Mouse (Mus musculus) neural tube, embryonic 13.5 days (tissue): ENCODE data around the gene Hoxa9. TPM values are rescaled to one million over a fixed set of nuclear protein-coding genes. Genes with fewer than 3 reads are reported as not detected.

Source experiments
- ATAC-seq: fragments of 200-750 bp; cut with Nextera tagmentation; 2 replicates; pipeline ENCODE4 v1.8.0; 2017; ENCODE audit warnings: low read depth, mild to moderate bottlenecking, moderate TSS enrichment, moderate library complexity
- H3K27ac ChIP-seq: fragments of 300-500 bp; sonication (generic); replicated peaks from 2 replicates; pipeline ENCODE4 v1.5.1; 2015; ENCODE audit warnings: moderate library complexity, mild to moderate bottlenecking, inconsistent platforms
- H3K27me3 ChIP-seq: fragments of 300-500 bp; sonication (generic); 2 replicates; pipeline ENCODE4 v1.6.1; 2015; ENCODE audit warnings: mild to moderate bottlenecking, inconsistent platforms
- H3K36me3 ChIP-seq: fragments of 300-500 bp; sonication (generic); 2 replicates; pipeline ENCODE4 v1.6.1; 2015; ENCODE audit warnings: mild to moderate bottlenecking, inconsistent platforms
- H3K4me1 ChIP-seq: fragments of 300-500 bp; sonication (generic); replicated peaks from 2 replicates; pipeline ENCODE4 v1.6.1; 2015; ENCODE audit warnings: inconsistent platforms
- H3K4me2 ChIP-seq: fragments of 300-500 bp; sonication (generic); 2 replicates; pipeline ENCODE4 v1.6.1; 2015; ENCODE audit warnings: inconsistent platforms, mild to moderate bottlenecking, moderate library complexity
- H3K4me3 ChIP-seq: fragments of 300-500 bp; sonication (generic); 2 replicates; pipeline ENCODE4 v1.5.1; 2015; ENCODE audit warnings: mild to moderate bottlenecking, inconsistent platforms
- H3K9ac ChIP-seq: fragments of 300-500 bp; sonication (generic); 2 replicates; pipeline ENCODE4 v1.6.1; 2015; ENCODE audit warnings: moderate library complexity, mild to moderate bottlenecking, inconsistent platforms
- H3K9me3 ChIP-seq: fragments of 300-500 bp; sonication (generic); 2 replicates; pipeline ENCODE4 v1.6.1; 2016; ENCODE audit warnings: inconsistent platforms
- WGBS: fragments of 180-500 bp; shearing (Covaris S2); methylation state at CpG from one replicate; pipeline ENCODE4 v1.1.7; 2015; 5-methylcytosine and 5-hydroxymethylcytosine counted together
- polyA plus RNA-seq: library from polyadenylated mRNA; unstranded; fragments of >200 nt; fragmentation: Nextera tagmentation; extraction: Ambion mirVana; gene quantifications from 2 replicates; pipeline ENCODE4 v1.2.1, GENCODE M21; 2015

The Hoxa9 gene
- polyA plus RNA-seq, 1 experiment from 2014 or later: 130 TPM

DNA sequence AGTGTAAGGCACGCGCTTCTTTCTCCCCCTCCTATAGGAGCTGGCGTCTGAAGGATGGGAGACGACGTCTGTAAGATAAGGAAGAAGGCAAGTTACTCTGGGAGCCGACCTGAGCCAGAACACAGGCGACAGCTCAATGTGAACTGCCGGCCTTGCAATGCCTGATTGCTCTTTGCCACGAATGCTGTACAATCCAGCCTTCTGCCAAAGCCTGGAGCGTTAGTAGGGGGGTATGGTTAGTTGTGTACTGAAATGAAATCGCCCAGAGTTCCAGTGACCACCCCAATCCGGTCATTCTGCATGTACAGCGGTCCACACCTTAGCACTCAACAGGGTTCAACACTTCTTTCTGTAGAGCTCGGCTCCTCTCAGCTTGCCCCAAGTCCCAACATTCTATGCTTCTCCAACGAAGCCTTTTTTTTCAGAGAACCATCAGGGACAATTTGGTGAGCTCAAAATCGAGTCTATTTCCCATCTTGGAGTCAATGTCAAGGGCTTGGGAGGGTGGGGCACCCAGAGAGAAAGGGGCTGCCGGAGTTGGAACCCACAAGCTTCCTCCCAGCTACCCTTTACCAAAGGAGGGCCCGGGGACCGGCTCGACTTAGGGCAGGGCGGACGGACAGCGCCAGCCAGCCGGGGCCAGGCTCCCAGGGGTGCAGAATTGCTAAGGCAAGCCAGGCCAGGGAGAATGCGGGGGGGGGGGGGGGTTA, 28.3 kb upstream of the Hoxa9 start:
- WGBS: under 1% methylated on average over 24 of the region's 25 CpGs
- no peak overlapping the region for H3K4me3 ChIP-seq
- peaks cover 8% of the 10 kb centered on the region; the same call in 1 of the 2 replicates for H3K4me1 ChIP-seq
- H3K9me3 ChIP-seq: no peaks in the 10 kb centered on the region
- H3K27me3 ChIP-seq: peaks cover 86% of the 10 kb centered on the region
- no peaks in the 10 kb centered on the region for H3K36me3 ChIP-seq
- no peak overlapping the region for H3K9ac ChIP-seq
- ATAC-seq: no peak
- no peak overlapping the region for H3K27ac ChIP-seq
- no peak overlapping the region for H3K4me2 ChIP-seq

DNA sequence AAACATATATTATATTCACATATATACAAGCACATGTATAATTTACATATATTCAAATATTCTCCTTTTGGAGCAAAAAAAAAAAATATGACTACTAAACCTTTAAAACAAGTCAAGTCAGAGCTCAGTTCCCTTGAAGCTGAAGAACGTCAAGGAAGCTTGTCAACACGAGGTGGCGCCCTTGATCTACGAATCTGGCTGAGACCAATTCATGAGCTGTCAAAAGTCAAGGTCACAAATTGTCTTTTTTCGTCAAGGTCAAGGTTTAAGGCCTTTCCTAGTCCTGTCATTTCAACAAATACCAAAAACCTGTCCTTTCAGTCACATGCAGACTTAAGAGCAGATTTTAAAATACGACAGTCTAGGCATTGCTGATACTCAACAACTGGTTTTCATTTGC, 26.1 kb upstream of the Hoxa9 start:
- H3K27me3 ChIP-seq: peaks cover 85% of the 10 kb centered on the region
- no peak for ATAC-seq
- no peak overlapping the region for H3K27ac ChIP-seq
- no peak overlapping the region for H3K9ac ChIP-seq
- WGBS: under 1% methylated on average over 6 of the region's 6 CpGs
- H3K36me3 ChIP-seq: no peaks in the 10 kb centered on the region
- H3K4me3 ChIP-seq: no peak overlapping the region
- no peaks in the 10 kb centered on the region for H3K9me3 ChIP-seq
- H3K4me2 ChIP-seq: no peak overlapping the region
- H3K4me1 ChIP-seq: peaks cover 8% of the 10 kb centered on the region; the same call in 1 of the 2 replicates

DNA sequence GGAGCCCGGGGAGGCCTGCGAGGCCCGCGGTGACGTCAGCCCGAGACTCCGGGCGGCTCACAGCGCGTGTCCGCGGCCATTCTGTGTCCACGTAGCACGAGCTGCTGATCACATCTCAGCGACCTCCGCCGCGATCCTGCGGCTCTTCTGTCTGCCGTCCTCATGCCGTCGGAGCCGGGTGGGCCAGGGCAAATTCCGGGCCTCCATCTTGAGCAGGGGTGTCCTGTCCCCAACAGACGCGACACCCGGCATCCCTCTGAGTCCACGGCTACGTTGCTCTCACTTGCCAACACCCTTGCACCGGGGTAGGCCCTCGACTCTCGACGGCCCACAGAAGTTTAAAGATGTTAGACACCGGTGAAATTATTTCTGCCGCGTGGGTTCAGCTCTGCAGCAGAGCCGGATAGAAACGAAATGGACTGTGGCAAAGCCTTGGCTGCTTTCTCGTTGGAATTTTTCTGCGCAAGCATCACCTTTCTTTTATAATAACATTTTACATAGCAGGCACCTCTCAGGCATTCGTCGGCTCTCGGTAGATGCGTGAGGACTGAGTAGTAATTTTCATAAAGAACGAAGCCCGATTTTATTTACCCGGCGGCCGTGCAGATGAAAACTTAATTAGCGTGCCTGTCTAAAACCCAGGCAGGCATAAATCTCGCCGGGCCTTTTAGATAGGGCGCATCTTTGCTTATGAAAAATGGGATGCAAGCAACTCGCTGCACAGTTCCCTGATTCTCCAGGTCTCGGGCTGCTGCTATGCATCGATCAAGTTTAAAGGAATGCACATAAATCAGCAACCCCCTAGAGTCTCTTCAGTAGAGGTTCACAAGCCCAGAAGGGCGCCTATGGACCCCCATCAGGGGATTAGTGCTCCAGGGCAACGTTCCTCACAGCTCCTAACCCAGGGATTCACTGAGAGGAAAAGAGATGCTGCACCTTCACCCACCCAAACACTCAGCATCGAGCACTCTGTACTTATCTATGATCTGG, 22.9 kb upstream of the Hoxa9 start:
- Histone ChIP-seq H3K9ac (no peak overlapping the region), H3K36me3 (no peaks in the 10 kb centered on the region), H3K27me3 (peaks cover 92% of the 10 kb centered on the region), H3K27ac (no peak overlapping the region), H3K4me1 (no peaks in the 10 kb centered on the region; the same call in none of the 2 replicates), H3K9me3 (no peaks in the 10 kb centered on the region), H3K4me2 (peak overlapping the region; percentile 22; the same call in 1 of the 2 replicates), H3K4me3 (peak overlapping the region; percentile 7)
- under 1% methylated on average over 59 of the region's 59 CpGs for WGBS
- ATAC-seq: no peak

DNA sequence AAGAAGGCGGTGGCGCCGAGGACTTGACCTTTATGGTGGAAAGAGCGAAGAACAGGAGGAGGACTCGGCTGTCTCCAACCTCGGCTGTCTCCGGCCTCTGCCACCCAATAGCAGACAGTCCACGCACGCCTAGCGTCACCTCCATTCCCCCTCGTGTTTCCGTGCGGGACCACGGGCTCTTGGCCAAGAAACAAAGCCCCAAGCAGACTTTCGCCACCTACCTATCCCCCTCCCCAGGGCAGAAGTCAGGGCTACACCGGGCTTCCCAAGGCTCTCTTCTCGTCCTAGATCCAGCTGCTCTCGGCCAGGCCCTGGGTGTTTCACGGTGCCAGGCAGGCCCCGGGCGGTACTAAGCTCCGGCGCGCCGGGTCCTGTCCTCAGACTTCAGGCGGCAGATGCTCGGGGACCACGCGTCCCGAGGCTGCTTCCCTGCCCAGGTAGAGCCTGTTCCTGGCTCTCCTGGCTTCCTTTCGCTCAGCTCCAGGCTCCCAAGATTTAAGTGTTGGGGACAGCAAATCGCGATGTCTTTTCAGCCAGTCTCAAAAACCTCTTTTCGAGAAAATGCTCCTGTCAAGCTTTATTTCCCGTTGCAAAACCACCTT, 22.0 kb upstream of the Hoxa9 start:
- Histone ChIP-seq H3K9me3 (no peaks in the 10 kb centered on the region), H3K4me1 (no peaks in the 10 kb centered on the region; the same call in none of the 2 replicates), H3K4me2 (peak overlapping the region; percentile 22; the same call in 1 of the 2 replicates), H3K4me3 (peak overlapping the region; percentile 7), H3K27me3 (peaks cover 92% of the 10 kb centered on the region), H3K36me3 (no peaks in the 10 kb centered on the region), H3K27ac (no peak overlapping the region; the same call in 1 of the 2 replicates), H3K9ac (peak overlapping the region; percentile 17; the same call in 1 of the 2 replicates)
- WGBS: under 1% methylated on average over 35 of the region's 35 CpGs
- ATAC-seq: no peak

DNA sequence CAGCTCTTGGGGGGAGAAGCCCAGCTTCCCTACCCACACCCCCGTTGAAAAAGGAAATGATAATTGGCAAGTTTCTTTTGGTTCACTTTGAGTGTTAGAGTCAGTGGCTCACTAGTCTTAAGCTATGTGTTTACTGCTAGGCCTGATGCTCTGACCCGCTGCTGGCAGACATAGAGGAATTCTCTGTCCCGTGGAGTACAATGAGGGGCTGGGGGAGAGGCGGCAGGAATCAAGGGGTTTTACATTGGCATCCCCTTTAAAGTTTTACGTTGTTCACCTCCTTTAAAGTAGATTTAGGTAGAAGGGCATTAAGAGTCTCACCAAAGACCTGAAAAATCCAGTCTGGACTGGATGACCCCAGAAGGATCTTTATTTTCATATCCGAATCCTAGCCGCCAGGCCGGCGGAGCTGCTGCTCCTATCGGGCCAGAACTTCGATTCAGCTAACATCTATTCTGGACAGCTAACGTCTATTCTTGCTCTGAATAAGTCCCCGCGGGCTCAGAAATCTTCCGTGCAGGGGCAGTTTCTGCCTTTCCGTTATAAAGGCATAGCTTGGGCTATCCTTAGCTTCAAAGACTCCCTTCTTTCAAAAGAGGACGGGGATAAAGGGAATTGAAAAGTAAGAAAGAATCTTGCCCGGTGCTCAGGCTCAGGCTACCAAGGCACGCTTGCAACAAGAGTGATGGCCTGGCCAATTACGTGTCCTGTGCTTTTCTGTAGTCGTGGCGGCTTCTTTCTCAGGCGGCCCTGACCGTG, 21.3 kb upstream of the Hoxa9 start:
- Histone ChIP-seq H3K27ac (peak overlapping the region; percentile 33; the same call in 1 of the 2 replicates), H3K9me3 (no peaks in the 10 kb centered on the region), H3K36me3 (no peaks in the 10 kb centered on the region), H3K4me2 (peak overlapping the region; percentile 22; the same call in 1 of the 2 replicates), H3K4me3 (peak overlapping the region; percentile 7), H3K4me1 (no peaks in the 10 kb centered on the region; the same call in none of the 2 replicates), H3K9ac (peak overlapping the region; percentile 17; the same call in 1 of the 2 replicates), H3K27me3 (peaks cover 92% of the 10 kb centered on the region)
- ATAC-seq: no peak
- 2% methylated on average over 24 of the region's 24 CpGs for WGBS

DNA sequence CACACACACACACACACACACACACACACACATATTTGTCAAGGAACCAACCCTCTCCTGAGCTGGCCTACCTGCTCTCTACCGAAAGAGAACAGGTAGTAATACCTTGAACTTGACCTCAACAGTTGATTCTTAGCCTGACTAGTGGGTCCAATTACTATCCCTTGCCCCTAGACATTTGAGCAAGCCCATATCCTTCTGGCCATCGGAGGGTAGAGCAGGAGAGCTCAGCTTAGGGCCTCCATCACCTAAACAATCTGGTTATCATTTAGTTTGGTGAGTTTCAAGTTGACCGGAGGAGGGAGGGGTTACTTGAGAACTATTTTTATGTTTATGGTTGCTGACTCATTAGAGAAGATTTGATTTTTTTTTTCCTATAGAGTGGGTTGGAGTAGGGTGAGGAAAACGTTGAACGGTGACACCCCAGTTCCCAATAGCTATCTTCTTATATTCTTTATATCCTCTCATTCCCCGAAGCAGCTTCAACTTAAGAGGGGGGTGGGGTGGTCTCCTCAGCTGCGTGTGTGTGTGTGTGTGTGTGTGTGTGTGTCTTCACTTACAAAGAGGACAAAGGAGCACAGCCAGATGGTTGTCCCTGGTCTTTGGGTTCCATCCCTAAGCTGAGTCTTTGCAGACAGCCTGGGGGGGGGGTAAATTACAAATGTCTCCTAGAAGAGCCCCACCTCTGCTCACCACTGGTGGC, 20.4 kb upstream of the Hoxa9 start:
- no peak for ATAC-seq
- Histone ChIP-seq H3K4me1 (peaks cover 4% of the 10 kb centered on the region), H3K9ac (no peak overlapping the region), H3K27me3 (peaks cover 94% of the 10 kb centered on the region), H3K4me3 (no peak overlapping the region), H3K4me2 (0 out of 2 replicates have a peak overlapping the region, but pooled peaks have one; percentile 22), H3K27ac (no peak overlapping the region), H3K9me3 (no peaks in the 10 kb centered on the region), H3K36me3 (no peaks in the 10 kb centered on the region)
- WGBS: 7% methylated on average over 7 of the region's 7 CpGs

DNA sequence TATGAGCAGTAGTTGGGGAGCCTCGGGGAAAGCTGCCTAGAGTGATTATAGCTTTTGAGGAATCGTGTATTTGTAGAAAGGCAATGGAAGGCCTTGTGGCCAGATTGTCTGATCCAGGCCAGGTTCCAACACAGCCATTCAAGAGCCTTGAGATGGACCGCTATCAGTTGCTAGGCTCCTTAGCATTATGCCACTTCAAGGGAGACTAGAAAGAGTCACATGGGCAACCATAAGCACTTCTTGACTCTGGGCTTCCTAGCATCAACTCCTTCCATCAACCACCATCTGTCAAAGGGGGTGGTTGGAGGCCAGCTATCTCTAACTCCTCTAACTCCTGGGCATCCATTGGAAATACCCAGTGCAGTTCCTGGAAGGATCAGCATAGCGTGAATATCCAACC, 18.9 kb upstream of the Hoxa9 start:
- Histone ChIP-seq H3K27ac (peak overlapping the region; percentile 69; the same call in 1 of the 2 replicates), H3K4me1 (peaks cover 4% of the 10 kb centered on the region), H3K36me3 (no peaks in the 10 kb centered on the region), H3K4me2 (peak overlapping the region; percentile 42), H3K27me3 (peaks cover 96% of the 10 kb centered on the region), H3K4me3 (peak overlapping the region; percentile 25), H3K9me3 (no peaks in the 10 kb centered on the region), H3K9ac (0 out of 2 replicates have a peak overlapping the region, but pooled peaks have one; percentile 55)
- ATAC-seq: no peak
- 2% methylated on average over 4 of the region's 4 CpGs for WGBS

DNA sequence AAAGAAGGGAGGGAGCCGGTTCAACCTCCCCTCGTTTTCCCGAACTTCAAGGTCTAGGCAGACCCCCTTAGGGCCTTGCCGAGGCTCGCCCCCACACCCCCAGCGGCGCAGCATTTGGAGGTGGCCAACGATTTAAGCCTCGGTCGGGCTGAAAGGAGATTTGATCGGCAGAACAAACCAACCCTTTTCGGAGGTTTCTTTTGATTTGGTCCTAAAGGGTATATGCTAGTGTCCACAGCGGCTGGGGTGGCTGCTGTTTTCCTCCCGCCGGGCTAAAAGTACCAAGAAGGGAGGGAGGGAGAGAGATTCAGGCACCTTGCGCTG, 18.5 kb upstream of the Hoxa9 start:
- Histone ChIP-seq H3K4me2 (peak overlapping the region; percentile 42), H3K4me1 (peaks cover 4% of the 10 kb centered on the region), H3K4me3 (peak overlapping the region; percentile 25), H3K27ac (peak overlapping the region; percentile 69; the same call in 1 of the 2 replicates), H3K9me3 (no peaks in the 10 kb centered on the region), H3K36me3 (no peaks in the 10 kb centered on the region), H3K27me3 (peaks cover 97% of the 10 kb centered on the region), H3K9ac (peak overlapping the region; percentile 55)
- ATAC-seq: no peak
- 2% methylated on average over 16 of the region's 16 CpGs for WGBS

DNA sequence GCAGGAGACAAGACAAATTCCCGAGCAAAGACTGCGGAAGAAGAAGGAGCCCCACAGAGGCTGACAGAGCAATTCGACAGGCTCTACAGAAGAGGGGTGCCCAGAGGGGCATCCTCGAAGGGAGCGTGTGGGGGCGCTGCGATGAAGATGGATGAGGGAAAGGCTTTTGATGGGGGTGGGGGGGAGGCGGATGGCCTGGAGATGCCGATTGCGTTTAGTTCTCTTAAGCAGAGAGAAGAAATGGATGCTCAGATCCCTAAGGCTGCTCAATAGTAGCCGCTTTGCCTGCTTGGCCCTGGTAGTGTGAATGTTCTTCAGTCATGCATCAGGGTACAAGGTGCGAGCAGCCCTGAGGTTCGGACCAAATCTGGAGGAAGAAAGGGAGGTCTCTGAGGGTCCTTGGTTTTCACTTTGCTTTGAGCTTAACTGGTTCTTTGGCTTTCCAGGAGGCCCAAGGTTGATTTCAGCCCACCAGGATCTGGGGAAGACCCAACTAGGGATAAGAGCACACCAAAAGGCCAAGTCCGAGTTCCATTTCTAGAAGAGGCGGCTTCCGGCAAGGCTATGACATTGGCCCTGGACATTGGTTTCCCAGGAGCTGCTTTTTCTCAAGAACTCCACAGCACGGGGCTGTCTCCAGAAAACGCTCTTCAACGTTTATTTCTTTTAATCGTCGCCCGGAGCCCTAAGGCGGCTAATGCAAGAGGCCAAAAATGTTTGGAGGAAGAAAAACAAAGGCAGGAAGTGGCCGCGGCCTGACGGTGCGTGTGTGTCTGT, 17.9 kb upstream of the Hoxa9 start:
- ATAC-seq: no peak
- Histone ChIP-seq H3K4me1 (peaks cover 4% of the 10 kb centered on the region), H3K9ac (peak overlapping the region; percentile 55), H3K9me3 (no peaks in the 10 kb centered on the region), H3K4me3 (peak overlapping the region; percentile 25), H3K27ac (peak overlapping the region; percentile 69), H3K27me3 (peaks cover 97% of the 10 kb centered on the region), H3K4me2 (peak overlapping the region; percentile 42), H3K36me3 (no peaks in the 10 kb centered on the region)
- 1% methylated on average over 27 of the region's 27 CpGs for WGBS
